In the genomic region with DNA sequence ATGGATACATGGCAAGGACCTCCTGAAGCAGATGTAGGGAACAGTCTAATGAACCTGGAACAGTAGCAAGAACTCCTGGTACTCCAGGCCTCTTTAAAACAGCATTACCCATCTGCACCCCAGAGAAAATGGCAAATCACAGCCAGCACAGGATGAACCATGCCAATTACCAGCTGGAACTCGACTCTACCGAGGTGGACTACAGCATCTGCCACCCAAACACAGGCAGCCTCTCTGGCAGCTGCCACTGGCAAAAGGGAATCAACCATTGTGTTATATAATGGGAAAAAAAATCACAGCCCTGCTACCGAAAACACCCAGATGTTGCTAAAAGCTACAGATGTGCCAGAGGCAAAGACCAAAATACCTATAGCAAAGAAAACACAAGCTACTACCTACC, we compare ENCODE assay signal across 14 mouse cellular contexts. TPM values are rescaled to one million over a fixed set of nuclear protein-coding genes. Genes with fewer than 3 reads are reported as not detected.
DNase-seq lines count a peak whose midpoint lies in the region; ATAC-seq and TF ChIP-seq lines count a peak whose summit lies in the region.
"Had no signal": no experiment of that assay in that cellular context is flagged by ENCODE, and none has a peak within 500 bp of the region (broad histone marks: within the 10 kb centered on the region; RNA-seq: fewer than 3 reads in every experiment).

No protein-coding gene starts in this region.

- H3K4me1 ChIP-seq in forebrain, postnatal 0 days (ENCODE audit: insufficient read depth), result peaks cover 20% of the 10 kb centered on the region
- peaks cover 43% of the 10 kb centered on the region for H3K4me1 ChIP-seq in forebrain, embryonic 12.5 days

- TF ChIP-seq CTCF in forebrain, postnatal 0 days (IDR thresholded peaks at IDR 0.05; ENCODE audit: low read depth), result no peak

- no peak overlapping the region for H3K27ac ChIP-seq in forebrain, postnatal 0 days (ENCODE audit: low read depth, low read length)
- no peak overlapping the region for H3K27ac ChIP-seq in forebrain, embryonic 12.5 days
- H3K27ac ChIP-seq: embryonic facial prominence, embryonic 15.5 days; heart, embryonic 15.5 days had no signal

- WGBS in forebrain, postnatal 0 days, result 23% methylated on average over 3 of the region's 3 CpGs
- WGBS in forebrain, embryonic 12.5 days, result 48% methylated on average over 3 of the region's 3 CpGs

- no peak overlapping the region for H3K4me3 ChIP-seq in forebrain, postnatal 0 days (ENCODE audit: low read depth, low read length)
- H3K4me3 ChIP-seq in forebrain, embryonic 12.5 days (replicated peaks), result no peak overlapping the region
- H3K4me3 ChIP-seq: embryonic facial prominence, embryonic 15.5 days; heart, embryonic 15.5 days had no signal

- peak; percentile 25; the same call in 1 of the 2 replicates for ATAC-seq in forebrain, postnatal 0 days
- no peak for ATAC-seq in forebrain, embryonic 12.5 days (ENCODE audit: low FRiP score)
- ATAC-seq in inflammation-experienced regulatory T-cells, adult 6 months, result no peak

- no peak overlapping the region for H3K4me2 ChIP-seq in forebrain, postnatal 0 days (ENCODE audit: low read depth)
- no peak overlapping the region for H3K4me2 ChIP-seq in forebrain, embryonic 12.5 days
- H3K4me2 ChIP-seq: embryonic facial prominence, embryonic 15.5 days; heart, embryonic 15.5 days; liver, embryonic 11.5 days; lung, embryonic 14.5 days had no signal

- peak; percentile 33 for DNase-seq in forebrain, postnatal 0 days
- DNase-seq in layer of hippocampus, adult 11-12 months (ENCODE audit: low spot score), result peak; percentile 49
- no peak for DNase-seq in layer of hippocampus, adult 9-10 months (ENCODE audit: low spot score)
- peak; percentile 11 for DNase-seq in right cerebral cortex, postnatal 14 days
- no peak for DNase-seq in right cerebral cortex, postnatal 4 days
- DNase-seq: adrenal gland, adult 2 months; cerebellum, adult 8-10 months; lung, embryonic 14.5 days; thymus, adult 18-20 months had no signal

- no peaks in the 10 kb centered on the region for H3K36me3 ChIP-seq in forebrain, postnatal 0 days (ENCODE audit: insufficient read depth)
- H3K36me3 ChIP-seq in forebrain, embryonic 12.5 days (replicated peaks), result peaks cover 13% of the 10 kb centered on the region
- H3K36me3 ChIP-seq: heart, embryonic 15.5 days had no signal

- no peak overlapping the region for H3K9ac ChIP-seq in forebrain, postnatal 0 days
- H3K9ac ChIP-seq in forebrain, embryonic 12.5 days, result no peak overlapping the region
- H3K9ac ChIP-seq: embryonic facial prominence, embryonic 15.5 days; heart, embryonic 15.5 days; lung, embryonic 14.5 days had no signal

- H3K27me3 ChIP-seq in forebrain, postnatal 0 days (ENCODE audit: insufficient read depth, low read length), result no peaks in the 10 kb centered on the region
- no peaks in the 10 kb centered on the region for H3K27me3 ChIP-seq in forebrain, embryonic 12.5 days
- H3K27me3 ChIP-seq: embryonic facial prominence, embryonic 15.5 days; heart, embryonic 15.5 days had no signal

- H3K9me3 ChIP-seq in forebrain, postnatal 0 days (ENCODE audit: low read length), result no peaks in the 10 kb centered on the region
- H3K9me3 ChIP-seq in forebrain, embryonic 12.5 days, result no peaks in the 10 kb centered on the region
- H3K9me3 ChIP-seq: embryonic facial prominence, embryonic 15.5 days; heart, embryonic 15.5 days had no signal

RNA-seq across cellular contexts. Expression of gene Zfp609, which starts 34.3 kb away (rescaled TPM):
- 9.8 and 9.9 TPM in 2 replicates for total RNA-seq in forebrain, postnatal 0 days (2014; rRNA removed)
- polyA plus RNA-seq in forebrain, postnatal 0 days (2015; fragmentation: Nextera tagmentation; extraction: Ambion mirVana), result 3.8 and 5.0 TPM in 2 replicates
- 11.1 and 13.1 TPM in 2 replicates for polyA plus RNA-seq in forebrain, embryonic 12.5 days (2016; fragmentation: Nextera tagmentation; extraction: Ambion mirVana)
- 1 to 10 TPM; 2.3 to 4.2 (median 2.9) TPM for polyA plus RNA-seq in inflammation-experienced regulatory T-cells, adult 6 months (2017; shearing (Covaris generic))

Comparison
In these comparisons a context has a peak if more than half of its experiments do, and no peak if none do; other contexts are left out.
1. DNase-seq: peak in forebrain, postnatal 0 days (single experiment), layer of hippocampus, adult 11-12 months (single experiment) and right cerebral cortex, postnatal 14 days (single experiment); none in layer of hippocampus, adult 9-10 months (single experiment) and right cerebral cortex, postnatal 4 days (single experiment).